Mouse (Mus musculus) liver, embryonic 15.5 days (tissue): ENCODE data around the gene Mylk2. TPM values are rescaled to one million over a fixed set of nuclear protein-coding genes. Genes with fewer than 3 reads are reported as not detected.

Source experiments
- ATAC-seq: fragments of 200-750 bp; cut with Nextera tagmentation; 2 replicates; pipeline ENCODE4 v1.8.0; 2017; ENCODE audit warnings: moderate number of reproducible peaks, mild to moderate bottlenecking, moderate library complexity; ENCODE audit not compliant: insufficient read depth
- H3K27ac ChIP-seq: fragments of 300-500 bp; sonication (generic); replicated peaks from 2 replicates; pipeline ENCODE4 v1.5.1; 2015; ENCODE audit warnings: mild to moderate bottlenecking, inconsistent platforms
- H3K27me3 ChIP-seq: fragments of 300-500 bp; sonication (generic); 2 replicates; pipeline ENCODE4 v1.6.1; 2015; ENCODE audit warnings: mild to moderate bottlenecking, inconsistent platforms
- H3K36me3 ChIP-seq: fragments of 300-500 bp; sonication (generic); replicated peaks from 2 replicates; pipeline ENCODE4 v1.6.1; 2015; ENCODE audit warnings: moderate library complexity, mild to moderate bottlenecking, inconsistent platforms
- H3K4me1 ChIP-seq: fragments of 300-500 bp; sonication (generic); replicated peaks from 2 replicates; pipeline ENCODE4 v1.6.1; 2015; ENCODE audit warnings: inconsistent platforms
- H3K4me2 ChIP-seq: fragments of 300-500 bp; sonication (generic); 2 replicates; pipeline ENCODE4 v1.6.1; 2015; ENCODE audit warnings: moderate library complexity, mild to moderate bottlenecking, inconsistent platforms
- H3K4me3 ChIP-seq: fragments of 300-500 bp; sonication (generic); replicated peaks from 2 replicates; pipeline ENCODE4 v1.5.1; 2015; ENCODE audit warnings: mild to moderate bottlenecking, inconsistent platforms
- H3K9ac ChIP-seq: fragments of 300-500 bp; sonication (generic); 2 replicates; pipeline ENCODE4 v1.6.1; 2015; ENCODE audit warnings: moderate library complexity, mild to moderate bottlenecking, inconsistent platforms
- H3K9me3 ChIP-seq: fragments of 300-500 bp; sonication (generic); replicated peaks from 2 replicates; pipeline ENCODE4 v1.6.1; 2016; ENCODE audit warnings: inconsistent platforms
- WGBS: fragments of 180-500 bp; shearing (Covaris S2); methylation state at CpG from one replicate; pipeline ENCODE4 v1.1.7; 2015; ENCODE audit warnings: mixed read lengths; ENCODE audit not compliant: insufficient replicate concordance; 5-methylcytosine and 5-hydroxymethylcytosine counted together
- polyA plus RNA-seq: library from polyadenylated mRNA; unstranded; fragments of >200 nt; fragmentation: Nextera tagmentation; extraction: Ambion mirVana; gene quantifications from 2 replicates; pipeline ENCODE4 v1.2.1, GENCODE M21; 2015

The Mylk2 gene
- polyA plus RNA-seq, 1 experiment from 2014 or later: 0.28 TPM

- 76% methylated on average over 15 of the region's 15 CpGs for WGBS
- H3K4me3 ChIP-seq: no peak overlapping the region
- ATAC-seq: no peak
Measured at GRCm38 (mm10) chr2:152901296-152901695, 9.9 kb upstream of the Mylk2 start.

GRCm38 (mm10) chr2:152902658-152903057, 8.5 kb upstream of the Mylk2 start:
- 0 out of 2 replicates have a peak, but pooled peaks cover 3% of the 10 kb centered on the region for H3K27me3 ChIP-seq
- H3K4me1 ChIP-seq: no peaks in the 10 kb centered on the region
- H3K4me2 ChIP-seq: no peak overlapping the region
- no peaks in the 10 kb centered on the region for H3K9me3 ChIP-seq
- H3K9ac ChIP-seq: no peak overlapping the region
- WGBS: 66% methylated on average over 3 of the region's 3 CpGs
- H3K4me3 ChIP-seq: no peak overlapping the region
- H3K36me3 ChIP-seq: peaks cover 4% of the 10 kb centered on the region; the same call in 1 of the 2 replicates
- ATAC-seq: no peak
- H3K27ac ChIP-seq: no peak overlapping the region

More at GRCm38 (mm10) chr2:152901296-152901695, 9.9 kb upstream of the Mylk2 start:
- no peak overlapping the region for H3K27ac ChIP-seq
- no peak overlapping the region for H3K4me2 ChIP-seq
- H3K9ac ChIP-seq: no peak overlapping the region
- 0 out of 2 replicates have a peak, but pooled peaks cover 3% of the 10 kb centered on the region for H3K27me3 ChIP-seq
- H3K36me3 ChIP-seq: peaks cover 8% of the 10 kb centered on the region
- H3K4me1 ChIP-seq: no peaks in the 10 kb centered on the region
- H3K9me3 ChIP-seq: no peaks in the 10 kb centered on the region

GRCm38 (mm10) chr2:152903586-152903985, 7.6 kb upstream of the Mylk2 start:
- no peaks in the 10 kb centered on the region for H3K9me3 ChIP-seq
- no peak for ATAC-seq
- H3K4me2 ChIP-seq: no peak overlapping the region
- no peak overlapping the region for H3K27ac ChIP-seq
- 0 out of 2 replicates have a peak, but pooled peaks cover 3% of the 10 kb centered on the region for H3K27me3 ChIP-seq
- 51% methylated on average over 4 of the region's 4 CpGs for WGBS
- no peaks in the 10 kb centered on the region for H3K4me1 ChIP-seq
- peaks cover 4% of the 10 kb centered on the region; the same call in 1 of the 2 replicates for H3K36me3 ChIP-seq
- H3K4me3 ChIP-seq: no peak overlapping the region
- no peak overlapping the region for H3K9ac ChIP-seq

- H3K36me3 ChIP-seq: no peaks in the 10 kb centered on the region
- ATAC-seq: no peak
- no peaks in the 10 kb centered on the region for H3K9me3 ChIP-seq
- 33% methylated on average over 5 of the region's 5 CpGs for WGBS
- no peak overlapping the region for H3K4me2 ChIP-seq
- H3K4me1 ChIP-seq: no peaks in the 10 kb centered on the region
- H3K4me3 ChIP-seq: no peak overlapping the region
- H3K9ac ChIP-seq: no peak overlapping the region
- 0 out of 2 replicates have a peak, but pooled peaks cover 3% of the 10 kb centered on the region for H3K27me3 ChIP-seq
- H3K27ac ChIP-seq: no peak overlapping the region
Measured at GRCm38 (mm10) chr2:152904127-152904643, 7.0 kb upstream of the Mylk2 start.

GRCm38 (mm10) chr2:152905036-152905829, 5.9 kb upstream of the Mylk2 start:
- 49% methylated on average over 11 of the region's 11 CpGs for WGBS
- H3K27me3 ChIP-seq: peaks cover 3% of the 10 kb centered on the region; the same call in 1 of the 2 replicates
- no peak for ATAC-seq

GRCm38 (mm10) chr2:152906274-152907037, 4.7 kb upstream of the Mylk2 start:
- Histone ChIP-seq H3K9ac (no peak overlapping the region), H3K4me1 (no peaks in the 10 kb centered on the region), H3K27me3 (peaks cover 16% of the 10 kb centered on the region), H3K27ac (no peak overlapping the region), H3K9me3 (no peaks in the 10 kb centered on the region), H3K4me2 (no peak overlapping the region), H3K36me3 (no peaks in the 10 kb centered on the region), H3K4me3 (no peak overlapping the region)
- no peak for ATAC-seq
- 38% methylated on average over 9 of the region's 9 CpGs for WGBS

More at GRCm38 (mm10) chr2:152905036-152905829, 5.9 kb upstream of the Mylk2 start:
- Histone ChIP-seq H3K27ac (no peak overlapping the region), H3K4me2 (no peak overlapping the region), H3K36me3 (no peaks in the 10 kb centered on the region), H3K9me3 (no peaks in the 10 kb centered on the region), H3K4me1 (no peaks in the 10 kb centered on the region), H3K9ac (no peak overlapping the region), H3K4me3 (no peak overlapping the region)

- H3K4me3 ChIP-seq: no peak overlapping the region
- no peaks in the 10 kb centered on the region for H3K9me3 ChIP-seq
- no peak overlapping the region for H3K9ac ChIP-seq
- no peak overlapping the region for H3K27ac ChIP-seq
- no peaks in the 10 kb centered on the region for H3K36me3 ChIP-seq
- no peaks in the 10 kb centered on the region for H3K4me1 ChIP-seq
- no peak overlapping the region for H3K4me2 ChIP-seq
- ATAC-seq: no peak
- peaks cover 24% of the 10 kb centered on the region for H3K27me3 ChIP-seq
- WGBS: 68% methylated on average over 14 of the region's 14 CpGs
Measured at GRCm38 (mm10) chr2:152907114-152907943, 3.8 kb upstream of the Mylk2 start.

GRCm38 (mm10) chr2:152909848-152910247, 1.3 kb upstream of the Mylk2 start:
- H3K9ac ChIP-seq: no peak overlapping the region
- 64% methylated on average over 6 of the region's 6 CpGs for WGBS
- no peak for ATAC-seq

GRCm38 (mm10) chr2:152911432-152911831, 280 bp downstream of the Mylk2 start:
- peaks cover 6% of the 10 kb centered on the region for H3K4me1 ChIP-seq
- WGBS: 26% methylated on average over 6 of the region's 6 CpGs
- peaks cover 45% of the 10 kb centered on the region for H3K27me3 ChIP-seq
- H3K4me2 ChIP-seq: no peak overlapping the region
- no peak for ATAC-seq
- no peaks in the 10 kb centered on the region for H3K9me3 ChIP-seq
- no peaks in the 10 kb centered on the region for H3K36me3 ChIP-seq
- H3K9ac ChIP-seq: no peak overlapping the region
- H3K27ac ChIP-seq: no peak overlapping the region
- no peak overlapping the region for H3K4me3 ChIP-seq

More at GRCm38 (mm10) chr2:152909848-152910247, 1.3 kb upstream of the Mylk2 start:
- Histone ChIP-seq H3K27ac (no peak overlapping the region), H3K4me2 (no peak overlapping the region), H3K9me3 (no peaks in the 10 kb centered on the region), H3K4me3 (no peak overlapping the region), H3K27me3 (peaks cover 40% of the 10 kb centered on the region), H3K4me1 (peaks cover 4% of the 10 kb centered on the region), H3K36me3 (no peaks in the 10 kb centered on the region)

GRCm38 (mm10) chr2:152913471-152913870, 2.3 kb downstream of the Mylk2 start:
- Histone ChIP-seq H3K4me1 (peaks cover 6% of the 10 kb centered on the region), H3K9me3 (no peaks in the 10 kb centered on the region), H3K27ac (no peak overlapping the region), H3K9ac (no peak overlapping the region), H3K36me3 (no peaks in the 10 kb centered on the region), H3K4me3 (no peak overlapping the region), H3K4me2 (no peak overlapping the region), H3K27me3 (peaks cover 54% of the 10 kb centered on the region)
- ATAC-seq: no peak
- WGBS: 30% methylated on average over 7 of the region's 7 CpGs
